Mouse (Mus musculus) lung, embryonic 14.5 days (tissue): Measurements from ENCODE around the gene Foxk1. TPM values are rescaled to one million over a fixed set of nuclear protein-coding genes. Genes with fewer than 3 reads are reported as not detected.

ENCODE experiments used
- ATAC-seq: fragments of 200-750 bp; cut with Nextera tagmentation; 2 replicates; pipeline ENCODE4 v1.8.0; 2017; ENCODE audit warnings: mild to moderate bottlenecking, moderate TSS enrichment, moderate library complexity; ENCODE audit not compliant: insufficient read depth
- DNase-seq: peaks from one replicate; pipeline ENCODE4 v3.0.0-alpha.2; 2015
- H3K27ac ChIP-seq: fragments of 300-500 bp; sonication (generic); 2 replicates; pipeline ENCODE4 v1.5.1; 2014; ENCODE audit warnings: low read depth, mild to moderate bottlenecking, moderate library complexity
- H3K27me3 ChIP-seq: fragments of 300-500 bp; sonication (generic); 2 replicates; pipeline ENCODE4 v1.6.1; 2014; ENCODE audit warnings: low read length, control low read depth; ENCODE audit not compliant: insufficient read depth
- H3K36me3 ChIP-seq: fragments of 300-500 bp; sonication (generic); 2 replicates; pipeline ENCODE4 v1.6.1; 2014; ENCODE audit warnings: control low read depth; ENCODE audit not compliant: insufficient read depth
- H3K4me1 ChIP-seq: fragments of 300-500 bp; sonication (generic); 2 replicates; pipeline ENCODE4 v1.6.1; 2014; ENCODE audit warnings: antibody characterized with exemption, control low read depth; ENCODE audit not compliant: insufficient read depth
- H3K4me2 ChIP-seq: fragments of 300-500 bp; sonication (generic); 2 replicates; pipeline ENCODE4 v1.6.1; 2014; ENCODE audit warnings: mild to moderate bottlenecking
- H3K4me3 ChIP-seq: fragments of 300-500 bp; sonication (generic); 2 replicates; pipeline ENCODE4 v1.5.1; 2014; ENCODE audit warnings: low read depth, low read length
- H3K9ac ChIP-seq: fragments of 300-500 bp; sonication (generic); 2 replicates; pipeline ENCODE4 v1.6.1; 2014
- H3K9me3 ChIP-seq: fragments of 300-500 bp; sonication (generic); 2 replicates; pipeline ENCODE4 v1.6.1; 2016; ENCODE audit warnings: low read depth, low read length, control low read depth
- CTCF ChIP-seq: IDR thresholded peaks from 2 replicates; pipeline ENCODE4 v1.5.1; 2016; ENCODE audit warnings: antibody characterized with exemption, low read depth
- WGBS: fragments of 180-500 bp; shearing (Covaris S2); extraction: QIAGEN DNeasy Blood & Tissue Kit; methylation state at CpG from one replicate; pipeline ENCODE4 v1.1.7; 2014; 5-methylcytosine and 5-hydroxymethylcytosine counted together
- polyA plus RNA-seq: library from polyadenylated mRNA; unstranded; fragments of >200 nt; fragmentation: Nextera tagmentation; extraction: Ambion mirVana; gene quantifications from 2 replicates; pipeline ENCODE4 v1.2.1, GENCODE M21; 2014

Foxk1 gene
- polyA plus RNA-seq, 1 experiment from 2014 or later: 7.9 TPM

- H3K4me2 ChIP-seq: peak overlapping the region; percentile 94
- under 1% methylated on average over 63 of the region's 67 CpGs for WGBS
- H3K27ac ChIP-seq: peak overlapping the region; percentile 82
- H3K36me3 ChIP-seq: peaks cover 9% of the 10 kb centered on the region; the same call in 1 of the 2 replicates
- peak overlapping the region; percentile 98 for H3K4me3 ChIP-seq
- DNase-seq (peak; percentile 54), ATAC-seq (peak; percentile 47)
- H3K9ac ChIP-seq: peak overlapping the region; percentile 91
- H3K4me1 ChIP-seq: peaks cover 12% of the 10 kb centered on the region
- H3K27me3 ChIP-seq: no peaks in the 10 kb centered on the region
- TF ChIP-seq CTCF: 0 out of 2 replicates have a peak, but pooled peaks have one; percentile 6
- no peaks in the 10 kb centered on the region for H3K9me3 ChIP-seq
Measured at GRCm38 (mm10) chr5:142401641-142402625, 636 bp downstream of the Foxk1 start.

- Histone ChIP-seq H3K27me3 (no peaks in the 10 kb centered on the region), H3K4me3 (peak overlapping the region; percentile 98; the same call in 1 of the 2 replicates), H3K9me3 (no peaks in the 10 kb centered on the region), H3K4me2 (peak overlapping the region; percentile 94), H3K27ac (no peak overlapping the region), H3K4me1 (peaks cover 12% of the 10 kb centered on the region), H3K9ac (no peak overlapping the region), H3K36me3 (peaks cover 12% of the 10 kb centered on the region; the same call in 1 of the 2 replicates)
- WGBS: 54% methylated on average over 3 of the region's 3 CpGs
- DNase-seq (no peak), ATAC-seq (no peak)
- TF ChIP-seq CTCF: no peak
Measured at GRCm38 (mm10) chr5:142403694-142404093, 2.4 kb downstream of the Foxk1 start.

- no peak overlapping the region for H3K4me3 ChIP-seq
- peak overlapping the region; percentile 10; the same call in 1 of the 2 replicates for H3K4me2 ChIP-seq
- WGBS: 80% methylated on average over 1 of the region's 1 CpGs
- no peak overlapping the region for H3K9ac ChIP-seq
- DNase-seq (no peak), ATAC-seq (no peak)
- H3K27me3 ChIP-seq: no peaks in the 10 kb centered on the region
- no peak overlapping the region for H3K27ac ChIP-seq
- no peak for TF ChIP-seq CTCF
- H3K36me3 ChIP-seq: peaks cover 12% of the 10 kb centered on the region; the same call in 1 of the 2 replicates
- peaks cover 12% of the 10 kb centered on the region for H3K4me1 ChIP-seq
- H3K9me3 ChIP-seq: no peaks in the 10 kb centered on the region
Measured at GRCm38 (mm10) chr5:142404307-142404706, 3.0 kb downstream of the Foxk1 start.

GRCm38 (mm10) chr5:142405426-142405825 is 4.1 kb downstream of the Foxk1 start:
- no peak overlapping the region for H3K4me3 ChIP-seq
- H3K4me2 ChIP-seq: no peak overlapping the region
- no peak for ATAC-seq
- WGBS: 45% methylated on average over 6 of the region's 6 CpGs
- no peaks in the 10 kb centered on the region for H3K9me3 ChIP-seq
- H3K36me3 ChIP-seq: peaks cover 12% of the 10 kb centered on the region; the same call in 1 of the 2 replicates
- H3K9ac ChIP-seq: no peak overlapping the region
- H3K4me1 ChIP-seq: peaks cover 12% of the 10 kb centered on the region
- TF ChIP-seq CTCF: no peak
- H3K27ac ChIP-seq: no peak overlapping the region
- no peaks in the 10 kb centered on the region for H3K27me3 ChIP-seq
- no peak for DNase-seq

- DNase-seq (no peak), ATAC-seq (no peak)
- Histone ChIP-seq H3K4me2 (no peak overlapping the region), H3K9ac (no peak overlapping the region), H3K4me1 (peaks cover 12% of the 10 kb centered on the region), H3K9me3 (no peaks in the 10 kb centered on the region), H3K4me3 (no peak overlapping the region), H3K27me3 (no peaks in the 10 kb centered on the region), H3K27ac (no peak overlapping the region), H3K36me3 (peaks cover 12% of the 10 kb centered on the region; the same call in 1 of the 2 replicates)
- no peak for TF ChIP-seq CTCF
- WGBS: 53% methylated on average over 7 of the region's 7 CpGs
Measured at GRCm38 (mm10) chr5:142406401-142406800, 5.1 kb downstream of the Foxk1 start.

GRCm38 (mm10) chr5:142406937-142407336 is 5.6 kb downstream of the Foxk1 start:
- Histone ChIP-seq H3K27me3 (no peaks in the 10 kb centered on the region), H3K9me3 (no peaks in the 10 kb centered on the region), H3K4me1 (peaks cover 12% of the 10 kb centered on the region), H3K9ac (no peak overlapping the region), H3K4me3 (no peak overlapping the region), H3K36me3 (peaks cover 12% of the 10 kb centered on the region; the same call in 1 of the 2 replicates), H3K27ac (no peak overlapping the region), H3K4me2 (no peak overlapping the region)
- WGBS: 26% methylated on average over 11 of the region's 11 CpGs
- TF ChIP-seq CTCF: no peak
- ATAC-seq (no peak), DNase-seq (no peak)

GRCm38 (mm10) chr5:142407381-142407780 is 6.1 kb downstream of the Foxk1 start:
- 59% methylated on average over 7 of the region's 7 CpGs for WGBS
- DNase-seq: no peak
- Histone ChIP-seq H3K36me3 (peaks cover 12% of the 10 kb centered on the region; the same call in 1 of the 2 replicates), H3K4me2 (no peak overlapping the region), H3K9me3 (no peaks in the 10 kb centered on the region), H3K4me1 (peaks cover 12% of the 10 kb centered on the region), H3K27me3 (no peaks in the 10 kb centered on the region), H3K27ac (no peak overlapping the region), H3K9ac (no peak overlapping the region), H3K4me3 (no peak overlapping the region)
- no peak for TF ChIP-seq CTCF
- ATAC-seq: no peak
